Mouse (Mus musculus) testis, adult 2 months (tissue): ENCODE results near the gene Gpatch4.
A peak's percentile ranks its signal among the peaks of the same experiment; 100 is the strongest.

ENCODE experiments used
- CTCF ChIP-seq: fragments of 200-500 bp; IDR thresholded peaks from 2 replicates; pipeline ENCODE4 v1.5.1; 2012; ENCODE audit warnings: low read depth, mild to moderate bottlenecking, inconsistent platforms, low read length, moderate library complexity; ENCODE audit not compliant: control insufficient read depth, insufficient read depth, insufficient replicate concordance
- POLR2A ChIP-seq: fragments of 200-500 bp; IDR thresholded peaks from 2 replicates; pipeline ENCODE4 v1.6.1; 2012; ENCODE audit warnings: low read depth, mild to moderate bottlenecking, inconsistent platforms, low read length, moderate library complexity; ENCODE audit not compliant: control insufficient read depth

DNA sequence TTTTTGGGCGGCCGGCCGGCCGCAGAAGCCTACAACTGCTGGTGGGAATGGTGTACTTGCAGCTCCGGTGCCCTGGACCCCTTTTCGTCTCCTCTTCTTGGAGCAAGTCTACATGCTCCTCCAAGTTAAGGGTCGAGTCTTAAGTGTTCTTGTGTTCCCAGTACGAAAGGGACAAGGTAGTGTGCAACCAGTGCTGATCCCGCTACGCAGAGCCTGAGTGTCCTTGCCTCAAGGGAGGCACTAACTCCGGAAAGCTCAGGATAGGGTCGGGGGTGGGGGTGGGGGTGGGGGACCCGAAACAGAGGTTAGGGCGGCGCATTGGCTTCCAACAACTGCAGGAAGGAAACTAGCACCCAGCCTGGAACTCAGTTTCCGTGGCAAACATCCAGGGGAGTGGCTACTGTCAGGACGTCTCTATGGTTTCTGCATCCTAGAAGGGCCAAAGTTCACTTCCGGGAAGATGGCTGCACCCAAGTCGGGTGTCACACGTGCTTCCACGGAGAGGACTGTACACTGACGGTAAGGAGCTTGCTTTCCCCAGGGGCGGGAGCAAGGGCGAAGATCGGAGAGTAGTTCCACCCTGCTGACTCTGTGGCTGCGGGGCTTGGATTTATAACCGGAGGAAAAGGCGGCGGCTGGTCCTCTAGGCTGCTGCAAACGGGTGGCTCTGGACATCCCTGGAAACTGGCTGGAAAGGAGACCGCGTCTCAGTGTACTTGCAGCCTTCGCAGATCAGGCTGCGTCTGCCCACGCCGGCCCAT is at the start of gene Gpatch4:
- TF ChIP-seq CTCF = no peak
- TF ChIP-seq POLR2A = peak; percentile 69
